Mouse (Mus musculus) liver, adult 2 months (tissue): ENCODE measurements around the gene Gzmk.

Source experiments
- CTCF ChIP-seq: fragments of 200-500 bp; IDR thresholded peaks from 2 replicates; pipeline ENCODE4 v1.5.1; 2011; ENCODE audit warnings: low read depth, low read length, control low read depth
- POLR2A ChIP-seq: fragments of 200-500 bp; IDR thresholded peaks from 2 replicates; pipeline ENCODE4 v1.6.1; 2011; ENCODE audit warnings: low read length, control low read depth; ENCODE audit not compliant: insufficient read depth; ENCODE audit errors: extremely low read depth

- TF ChIP-seq CTCF (no peak), POLR2A (no peak)
These were observed at the start of gene Gzmk for GRCm38 (mm10) chr13:113225811-113226210.
